Mouse (Mus musculus): ENCODE measurements around the gene Best1.
"Not testable (repeated sequence)": the region's sequence is repeated elsewhere in the genome, so short reads cannot be mapped to it uniquely, and the experiment has no call there.

Best1 gene

GRCm38 (mm10) chr19:9989884-9990256 is 11.6 kb downstream of the Best1 start:
- DNase-seq = no peak

GRCm38 (mm10) chr19:9989171-9989883 is 12.1 kb downstream of the Best1 start:
- peak; percentile 46 for DNase-seq

- no peak for DNase-seq
Observed at GRCm38 (mm10) chr19:9987593-9987992, 13.8 kb downstream of the Best1 start.

GRCm38 (mm10) chr19:9987192-9987591 is 14.2 kb downstream of the Best1 start:
- no peak for DNase-seq

GRCm38 (mm10) chr19:9985900-9986421 is 15.5 kb downstream of the Best1 start:
- no peak for DNase-seq

- DNase-seq = no peak
Observed at GRCm38 (mm10) chr19:9985190-9985899, 16.1 kb downstream of the Best1 start.

- no peak for DNase-seq
Observed at GRCm38 (mm10) chr19:9984111-9985055, 17.1 kb downstream of the Best1 start.

- DNase-seq = peak; percentile 81
Observed at GRCm38 (mm10) chr19:9982852-9983542, 18.4 kb downstream of the Best1 start.

GRCm38 (mm10) chr19:9982151-9982851 is 19.1 kb downstream of the Best1 start:
- DNase-seq = peak; percentile 98

- no peak for DNase-seq
Observed at GRCm38 (mm10) chr19:9981621-9982020, 19.8 kb downstream of the Best1 start.

GRCm38 (mm10) chr19:9980258-9980657 is 21.2 kb downstream of the Best1 start, which contains the start of gene Fth1:
Gene Fth1, plus strand, starts transcription at chr19:9980598.
- no peak for DNase-seq

- no peak for DNase-seq
Observed at GRCm38 (mm10) chr19:9979156-9979555, 22.3 kb downstream of the Best1 start.

GRCm38 (mm10) chr19:9978431-9978951 is 22.9 kb downstream of the Best1 start:
- DNase-seq = no peak

- DNase-seq = no peak
Observed at GRCm38 (mm10) chr19:9977085-9977484, 24.3 kb downstream of the Best1 start.

- DNase-seq = not testable (repeated sequence)
Observed at GRCm38 (mm10) chr19:9974853-9975252, 26.6 kb downstream of the Best1 start.

- DNase-seq = no peak
Observed at GRCm38 (mm10) chr19:9968081-9968787, 33.2 kb downstream of the Best1 start.

GRCm38 (mm10) chr19:9966096-9966867 is 35.2 kb downstream of the Best1 start:
- DNase-seq = no peak

GRCm38 (mm10) chr19:9964205-9964916 is 37.1 kb downstream of the Best1 start:
- no peak for DNase-seq

GRCm38 (mm10) chr19:9960769-9961168 is 40.7 kb downstream of the Best1 start:
- no peak for DNase-seq

Measured in thymus, postnatal 4 days (tissue).